Mouse (Mus musculus) midbrain, embryonic 13.5 days (tissue): Measurements from ENCODE around the gene Kifc1. TPM values are rescaled to one million over a fixed set of nuclear protein-coding genes. Genes with fewer than 3 reads are reported as not detected.
A peak's percentile ranks its signal among the peaks of the same experiment; 100 is the strongest.

Experiments
- ATAC-seq: fragments of 200-750 bp; cut with Nextera tagmentation; 2 replicates; pipeline ENCODE4 v1.8.0; 2017; ENCODE audit warnings: mild to moderate bottlenecking, moderate TSS enrichment, moderate library complexity
- H3K27ac ChIP-seq: fragments of 300-500 bp; sonication (generic); 2 replicates; pipeline ENCODE4 v1.5.1; 2015; ENCODE audit warnings: inconsistent platforms, mild to moderate bottlenecking, moderate library complexity
- H3K27me3 ChIP-seq: fragments of 300-500 bp; sonication (generic); 2 replicates; pipeline ENCODE4 v1.6.1; 2015; ENCODE audit warnings: mild to moderate bottlenecking, inconsistent platforms
- H3K36me3 ChIP-seq: fragments of 300-500 bp; sonication (generic); 2 replicates; pipeline ENCODE4 v1.6.1; 2015; ENCODE audit warnings: mild to moderate bottlenecking, inconsistent platforms
- H3K4me1 ChIP-seq: fragments of 300-500 bp; sonication (generic); replicated peaks from 2 replicates; pipeline ENCODE4 v1.6.1; 2015; ENCODE audit warnings: inconsistent platforms
- H3K4me2 ChIP-seq: fragments of 300-500 bp; sonication (generic); replicated peaks from 2 replicates; pipeline ENCODE4 v1.6.1; 2015; ENCODE audit warnings: moderate library complexity, mild to moderate bottlenecking, inconsistent platforms
- H3K4me3 ChIP-seq: fragments of 300-500 bp; sonication (generic); replicated peaks from 2 replicates; pipeline ENCODE4 v1.5.1; 2015; ENCODE audit warnings: mild to moderate bottlenecking, inconsistent platforms
- H3K9ac ChIP-seq: fragments of 300-500 bp; sonication (generic); replicated peaks from 2 replicates; pipeline ENCODE4 v1.6.1; 2015; ENCODE audit warnings: mild to moderate bottlenecking, inconsistent platforms
- H3K9me3 ChIP-seq: fragments of 300-500 bp; sonication (generic); 2 replicates; pipeline ENCODE4 v1.6.1; 2016; ENCODE audit warnings: mild to moderate bottlenecking, inconsistent platforms
- WGBS: fragments of 180-500 bp; shearing (Covaris S2); methylation state at CpG from one replicate; pipeline ENCODE4 v1.1.7; 2015; 5-methylcytosine and 5-hydroxymethylcytosine counted together
- polyA plus RNA-seq: library from polyadenylated mRNA; unstranded; fragments of >200 nt; fragmentation: Nextera tagmentation; extraction: Ambion mirVana; gene quantifications from 2 replicates; pipeline ENCODE4 v1.2.1, GENCODE M21; 2015

The Kifc1 gene
- polyA plus RNA-seq, 1 experiment from 2014 or later: 3.0 TPM

GRCm38 (mm10) chr17:33928251-33928947 is 37.9 kb upstream of the Kifc1 start:
- 60% methylated on average over 21 of the region's 21 CpGs for WGBS
- H3K36me3 ChIP-seq: peaks cover 40% of the 10 kb centered on the region
- ATAC-seq: no peak
- H3K4me3 ChIP-seq: peak overlapping the region; percentile 94
- H3K9me3 ChIP-seq: no peaks in the 10 kb centered on the region
- H3K4me2 ChIP-seq: peak overlapping the region; percentile 100
- H3K27me3 ChIP-seq: no peaks in the 10 kb centered on the region
- H3K27ac ChIP-seq: no peak overlapping the region
- peaks cover 28% of the 10 kb centered on the region for H3K4me1 ChIP-seq
- peak overlapping the region; percentile 81 for H3K9ac ChIP-seq

GRCm38 (mm10) chr17:33926207-33926932 is 35.9 kb upstream of the Kifc1 start:
- Histone ChIP-seq H3K4me2 (no peak overlapping the region), H3K9ac (no peak overlapping the region), H3K4me1 (peaks cover 26% of the 10 kb centered on the region), H3K4me3 (no peak overlapping the region), H3K9me3 (no peaks in the 10 kb centered on the region), H3K27ac (no peak overlapping the region), H3K27me3 (no peaks in the 10 kb centered on the region), H3K36me3 (peaks cover 26% of the 10 kb centered on the region)
- no peak for ATAC-seq
- 72% methylated on average over 17 of the region's 17 CpGs for WGBS

GRCm38 (mm10) chr17:33925406-33926116 is 35.1 kb upstream of the Kifc1 start:
- peaks cover 26% of the 10 kb centered on the region for H3K36me3 ChIP-seq
- peaks cover 20% of the 10 kb centered on the region for H3K4me1 ChIP-seq
- no peaks in the 10 kb centered on the region for H3K9me3 ChIP-seq
- WGBS: 85% methylated on average over 21 of the region's 21 CpGs
- H3K27me3 ChIP-seq: no peaks in the 10 kb centered on the region
- no peak overlapping the region for H3K4me2 ChIP-seq
- no peak overlapping the region for H3K9ac ChIP-seq
- H3K4me3 ChIP-seq: no peak overlapping the region
- H3K27ac ChIP-seq: no peak overlapping the region
- ATAC-seq: no peak

GRCm38 (mm10) chr17:33924577-33925283 is 34.3 kb upstream of the Kifc1 start:
- Histone ChIP-seq H3K4me1 (peaks cover 23% of the 10 kb centered on the region), H3K27ac (no peak overlapping the region), H3K9me3 (no peaks in the 10 kb centered on the region), H3K4me3 (no peak overlapping the region), H3K36me3 (peaks cover 26% of the 10 kb centered on the region), H3K9ac (no peak overlapping the region), H3K27me3 (no peaks in the 10 kb centered on the region), H3K4me2 (no peak overlapping the region)
- WGBS: 84% methylated on average over 10 of the region's 10 CpGs
- ATAC-seq: no peak

GRCm38 (mm10) chr17:33921361-33921760 is 30.9 kb upstream of the Kifc1 start:
- no peak overlapping the region for H3K27ac ChIP-seq
- WGBS: 91% methylated on average over 7 of the region's 7 CpGs
- H3K4me2 ChIP-seq: peak overlapping the region; percentile 75; the same call in 1 of the 2 replicates
- H3K27me3 ChIP-seq: peaks cover 13% of the 10 kb centered on the region
- peaks cover 44% of the 10 kb centered on the region for H3K4me1 ChIP-seq
- no peak overlapping the region for H3K9ac ChIP-seq
- peaks cover 32% of the 10 kb centered on the region for H3K36me3 ChIP-seq
- no peak overlapping the region for H3K4me3 ChIP-seq
- no peaks in the 10 kb centered on the region for H3K9me3 ChIP-seq
- ATAC-seq: no peak

- Histone ChIP-seq H3K4me3 (peak overlapping the region; percentile 45), H3K27ac (peak overlapping the region; percentile 57; the same call in 1 of the 2 replicates), H3K4me1 (peaks cover 45% of the 10 kb centered on the region), H3K36me3 (peaks cover 23% of the 10 kb centered on the region), H3K9me3 (no peaks in the 10 kb centered on the region), H3K9ac (peak overlapping the region; percentile 68), H3K27me3 (peaks cover 13% of the 10 kb centered on the region), H3K4me2 (peak overlapping the region; percentile 75)
- under 1% methylated on average over 36 of the region's 36 CpGs for WGBS
- ATAC-seq: peak; percentile 34
These were observed 30.0 kb upstream of the Kifc1 start for GRCm38 (mm10) chr17:33920282-33921097.

GRCm38 (mm10) chr17:33919351-33920281 is 29.2 kb upstream of the Kifc1 start:
- no peaks in the 10 kb centered on the region for H3K9me3 ChIP-seq
- WGBS: under 1% methylated on average over 52 of the region's 52 CpGs
- H3K27ac ChIP-seq: peak overlapping the region; percentile 57; the same call in 1 of the 2 replicates
- peaks cover 13% of the 10 kb centered on the region for H3K27me3 ChIP-seq
- no peak for ATAC-seq
- H3K4me1 ChIP-seq: peaks cover 54% of the 10 kb centered on the region
- H3K36me3 ChIP-seq: peaks cover 23% of the 10 kb centered on the region
- peak overlapping the region; percentile 45 for H3K4me3 ChIP-seq
- peak overlapping the region; percentile 75 for H3K4me2 ChIP-seq
- H3K9ac ChIP-seq: peak overlapping the region; percentile 68

GRCm38 (mm10) chr17:33918293-33919203 is 28.1 kb upstream of the Kifc1 start:
- WGBS: 60% methylated on average over 37 of the region's 37 CpGs
- H3K9ac ChIP-seq: peak overlapping the region; percentile 68
- H3K4me1 ChIP-seq: peaks cover 64% of the 10 kb centered on the region
- H3K36me3 ChIP-seq: peaks cover 33% of the 10 kb centered on the region
- peak overlapping the region; percentile 45 for H3K4me3 ChIP-seq
- H3K27ac ChIP-seq: no peak overlapping the region
- no peak for ATAC-seq
- H3K9me3 ChIP-seq: no peaks in the 10 kb centered on the region
- H3K27me3 ChIP-seq: peaks cover 13% of the 10 kb centered on the region
- peak overlapping the region; percentile 75 for H3K4me2 ChIP-seq

GRCm38 (mm10) chr17:33917656-33918292 is 27.3 kb upstream of the Kifc1 start:
- Histone ChIP-seq H3K27ac (no peak overlapping the region), H3K36me3 (peaks cover 40% of the 10 kb centered on the region), H3K9me3 (no peaks in the 10 kb centered on the region), H3K4me1 (peaks cover 64% of the 10 kb centered on the region), H3K4me3 (no peak overlapping the region), H3K9ac (no peak overlapping the region), H3K4me2 (peak overlapping the region; percentile 64; the same call in 1 of the 2 replicates), H3K27me3 (peaks cover 13% of the 10 kb centered on the region)
- 84% methylated on average over 18 of the region's 18 CpGs for WGBS
- ATAC-seq: no peak
